Mouse (Mus musculus) embryonic fibroblast, embryonic 13.5 days (primary cell): ENCODE measurements around the gene 1700074P13Rik. TPM values are rescaled to one million over a fixed set of nuclear protein-coding genes. Genes with fewer than 3 reads are reported as not detected.
"Not testable (repeated sequence)": the region's sequence is repeated elsewhere in the genome, so short reads cannot be mapped to it uniquely, and the experiment has no call there.

ENCODE experiments used
- H3K27ac ChIP-seq: 2 replicates; pipeline ENCODE4 v1.5.1; 2012; ENCODE audit warnings: low read length, control low read depth, inconsistent platforms; ENCODE audit not compliant: insufficient read depth
- H3K4me1 ChIP-seq: 2 replicates; pipeline ENCODE4 v1.6.1; 2011; ENCODE audit warnings: low read length; ENCODE audit not compliant: control insufficient read depth, insufficient read depth
- H3K4me3 ChIP-seq: 2 replicates; pipeline ENCODE4 v1.5.1; 2011; ENCODE audit warnings: mild to moderate bottlenecking, control low read depth, low read length; ENCODE audit not compliant: insufficient read depth
- CTCF ChIP-seq: IDR thresholded peaks from 2 replicates; pipeline ENCODE4 v1.5.1; 2011; ENCODE audit warnings: mild to moderate bottlenecking, control low read depth, low read length, moderate library complexity, borderline replicate concordance; ENCODE audit not compliant: insufficient read depth
- POLR2A ChIP-seq: IDR thresholded peaks from 2 replicates; pipeline ENCODE4 v1.6.1; 2011; ENCODE audit warnings: low read depth, mild to moderate bottlenecking, control low read depth, low read length, moderate library complexity
- polyA plus RNA-seq: library from polyadenylated mRNA; stranded (reverse); fragments of >200 nt; gene quantifications from 2 replicates; pipeline ENCODE4 v1.2.4, GENCODE M21; 2011; ENCODE audit warnings: low read depth; ENCODE audit not compliant: missing spikeins, insufficient read length

The 1700074P13Rik gene
- not detected in 2 replicates for polyA plus RNA-seq

DNA sequence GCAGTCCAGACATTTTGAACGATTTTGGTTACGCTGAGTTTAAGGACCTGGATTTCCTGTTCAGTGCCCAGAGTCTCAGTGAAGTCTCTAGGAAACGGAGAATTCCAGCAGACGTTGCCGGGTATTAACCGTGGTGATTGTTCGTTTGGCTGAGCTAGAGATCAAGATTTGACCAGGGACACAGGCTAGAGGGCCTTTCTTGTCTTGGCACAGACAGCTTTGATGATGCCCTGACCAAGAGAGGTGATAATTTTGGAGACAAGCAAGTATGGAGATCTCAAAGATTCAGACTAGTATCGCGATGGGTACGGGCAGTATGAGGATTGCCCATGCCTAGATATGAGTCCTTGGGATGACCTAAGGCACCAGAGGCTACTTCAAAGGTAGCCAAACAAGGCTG, at the start of gene 1700074P13Rik:
TSS of gene 1700074P13Rik (minus strand) at position 101 of the 400 bp plus-strand sequence.
- Histone ChIP-seq H3K4me1 (no peaks in the 10 kb centered on the region), H3K4me3 (no peak within 1 kb of the TSS), H3K27ac (no peak within 1 kb of the TSS)
- no peak for TF ChIP-seq CTCF

GRCm38 (mm10) chr6:40964454-40964853, 24.1 kb upstream of the 1700074P13Rik start, which contains the start of gene 1810009J06Rik:
Gene 1810009J06Rik, plus strand, starts transcription at chr6:40964754.
- not testable (repeated sequence) for H3K27ac ChIP-seq, H3K4me1 ChIP-seq, H3K4me3 ChIP-seq

GRCm38 (mm10) chr6:40953716-40954115, 13.4 kb upstream of the 1700074P13Rik start:
- Histone ChIP-seq H3K27ac (no peak overlapping the region), H3K4me3 (no peak overlapping the region), H3K4me1 (no peaks in the 10 kb centered on the region)
- TF ChIP-seq CTCF (no peak), POLR2A (no peak)

- H3K4me1 ChIP-seq: no peaks in the 10 kb centered on the region
- no peak within 1 kb of the TSS for H3K27ac ChIP-seq
- no peak within 1 kb of the TSS for H3K4me3 ChIP-seq
- TF ChIP-seq CTCF (no peak), POLR2A (no peak)
Measured at GRCm38 (mm10) chr6:40951770-40952169, 11.4 kb upstream of the 1700074P13Rik start, which contains the start of gene Gm4744. Gene Gm4744, minus strand, starts transcription at chr6:40951870.

DNA sequence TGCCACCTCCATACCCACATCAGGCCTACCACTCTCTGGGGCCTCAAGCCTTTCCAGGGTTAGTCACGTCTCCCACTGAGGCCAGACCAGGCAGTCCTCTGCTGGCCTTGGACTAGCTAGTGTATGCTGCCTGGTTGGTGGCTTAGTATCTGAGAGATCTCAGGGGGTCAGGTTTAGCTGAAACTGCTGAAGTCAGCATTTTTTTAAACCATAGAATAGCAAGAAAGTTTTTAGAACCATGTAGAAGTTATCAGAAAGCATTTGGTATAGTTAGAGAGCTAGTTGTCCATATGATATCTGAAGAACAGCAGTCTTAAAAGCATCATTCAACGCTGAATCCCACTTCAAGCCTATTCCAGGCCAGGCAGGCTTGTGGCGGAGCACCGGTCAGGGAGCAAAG, 20.4 kb downstream of the 1700074P13Rik start:
- Histone ChIP-seq H3K27ac (no peak overlapping the region), H3K4me1 (no peaks in the 10 kb centered on the region), H3K4me3 (no peak overlapping the region)
- TF ChIP-seq POLR2A: no peak
- TF ChIP-seq CTCF: no peak

- TF ChIP-seq POLR2A (no peak), CTCF (no peak)
Measured at GRCm38 (mm10) chr6:40900287-40900686, 40.1 kb downstream of the 1700074P13Rik start, which contains the start of gene Prss58. Gene Prss58, minus strand, starts transcription at chr6:40900387.

GRCm38 (mm10) chr6:40894716-40895115, 45.6 kb downstream of the 1700074P13Rik start:
- H3K4me3 ChIP-seq: no peak overlapping the region

More at GRCm38 (mm10) chr6:40900287-40900686, 40.1 kb downstream of the 1700074P13Rik start, which contains the start of gene Prss58:
- no peaks in the 10 kb centered on the region for H3K4me1 ChIP-seq
- H3K27ac ChIP-seq: no peak within 1 kb of the TSS
- no peak within 1 kb of the TSS for H3K4me3 ChIP-seq

DNA sequence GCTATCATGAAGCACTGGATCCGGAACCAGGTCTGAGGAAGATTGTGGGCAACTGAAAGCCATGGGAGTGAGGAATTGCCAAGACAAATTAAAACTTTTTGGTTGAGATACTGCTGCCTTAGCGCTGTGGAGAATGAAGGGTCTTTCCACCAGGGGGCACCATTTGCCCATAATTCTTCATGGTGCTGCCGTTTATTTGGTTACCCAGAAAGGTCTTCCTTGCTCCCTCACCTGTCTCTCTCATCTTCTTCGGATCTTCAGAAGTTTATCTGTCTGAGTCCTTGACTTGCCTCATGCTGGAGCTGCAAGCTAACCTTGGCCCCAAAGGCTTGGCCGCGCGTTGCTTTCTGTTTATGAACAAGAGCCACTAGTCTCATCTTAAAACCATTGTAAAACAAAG, 46.8 kb downstream of the 1700074P13Rik start:
- no peaks in the 10 kb centered on the region for H3K4me1 ChIP-seq
- no peak overlapping the region for H3K4me3 ChIP-seq
- TF ChIP-seq CTCF (no peak), POLR2A (no peak)
- H3K27ac ChIP-seq: no peak overlapping the region

More at GRCm38 (mm10) chr6:40894716-40895115, 45.6 kb downstream of the 1700074P13Rik start:
- Histone ChIP-seq H3K4me1 (no peaks in the 10 kb centered on the region), H3K27ac (no peak overlapping the region)
- no peak for TF ChIP-seq POLR2A
- no peak for TF ChIP-seq CTCF

DNA sequence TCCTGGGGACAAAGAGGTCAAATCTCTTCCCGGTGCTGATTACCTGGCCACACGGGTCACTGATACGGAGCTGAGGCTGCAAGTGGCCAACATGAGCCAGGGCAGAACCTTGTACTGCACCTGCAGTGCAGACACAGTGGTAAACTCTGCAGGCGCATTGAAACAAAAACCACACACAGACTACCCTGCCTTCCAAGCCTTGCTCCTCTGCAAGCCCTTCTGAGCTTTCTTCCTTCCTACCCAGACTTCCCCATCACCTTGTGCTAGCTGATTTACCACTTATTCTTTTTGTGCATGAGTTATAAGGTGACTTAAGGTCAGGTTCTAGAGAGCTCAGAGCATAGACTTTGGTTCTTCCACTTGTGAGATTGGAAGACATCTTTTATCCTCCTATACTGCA, 48.6 kb downstream of the 1700074P13Rik start:
- Histone ChIP-seq H3K4me1 (no peaks in the 10 kb centered on the region), H3K4me3 (no peak overlapping the region), H3K27ac (no peak overlapping the region)
- TF ChIP-seq POLR2A (no peak), CTCF (no peak)

- H3K4me1 ChIP-seq: no peaks in the 10 kb centered on the region
- H3K4me3 ChIP-seq: no peak overlapping the region
- H3K27ac ChIP-seq: no peak overlapping the region
- TF ChIP-seq POLR2A (no peak), CTCF (no peak)
Measured at GRCm38 (mm10) chr6:40890973-40891372, 49.4 kb downstream of the 1700074P13Rik start.

DNA sequence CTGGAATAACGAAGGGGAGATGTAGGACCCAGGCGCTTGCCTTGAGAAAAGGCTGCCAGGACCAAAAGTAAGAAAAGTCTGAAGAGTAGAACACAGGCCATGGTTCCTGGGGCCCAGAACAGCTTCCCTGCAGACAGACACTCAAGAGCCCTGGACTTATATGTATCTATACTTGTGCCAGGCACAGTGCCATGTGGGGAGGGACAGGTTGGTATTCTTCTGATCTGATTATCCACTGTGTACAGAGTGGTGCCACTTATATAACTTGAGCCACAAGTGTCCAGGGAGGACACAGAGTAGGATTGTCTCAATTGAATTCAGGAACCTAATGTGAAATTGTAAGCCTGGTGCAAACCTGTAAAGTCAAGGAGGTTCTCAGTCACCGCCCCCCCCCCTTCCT, 53.0 kb downstream of the 1700074P13Rik start, which contains the start of gene Moxd2:
TSS of gene Moxd2 (minus strand) at position 101 of the 400 bp plus-strand sequence.
- TF ChIP-seq POLR2A (no peak), CTCF (no peak)
- no peak within 1 kb of the TSS for H3K4me3 ChIP-seq
- H3K27ac ChIP-seq: no peak within 1 kb of the TSS
- H3K4me1 ChIP-seq: no peaks in the 10 kb centered on the region

Other genes starting within 250 kb of the 1700074P13Rik start
- not detected in 2 replicates for gene Moxd2, start 53.1 kb downstream of the 1700074P13Rik start, polyA plus RNA-seq
- not detected in 2 replicates for gene Prss58, start 40.2 kb downstream of the 1700074P13Rik start, polyA plus RNA-seq
- not detected in 2 replicates for gene Gm4744, start 11.3 kb upstream of the 1700074P13Rik start, polyA plus RNA-seq
- not detected in 2 replicates for gene 1810009J06Rik, start 24.2 kb upstream of the 1700074P13Rik start, polyA plus RNA-seq
- gene Gm2663, start 58.9 kb upstream of the 1700074P13Rik start, polyA plus RNA-seq: not detected in 2 replicates
- gene 2210010C04Rik, start 95.0 kb upstream of the 1700074P13Rik start, polyA plus RNA-seq: not detected in 2 replicates